Mouse (Mus musculus) gastrocnemius, postnatal 36 days (tissue): ENCODE results near the gene Gm10490. TPM values are rescaled to one million over a fixed set of nuclear protein-coding genes. Genes with fewer than 3 reads are reported as not detected.

ENCODE experiments used
- DNase-seq, 2 experiments: peaks; one replicate each; pipeline ENCODE4 v3.0.0; 2022
- intact Hi-C: fragments of 180-260 bp; cut with DNase I; formaldehyde crosslinking; loops from one replicate; pipeline ENCODE4 v1.15.1; 2025
- total RNA-seq, 2 experiments: library from RNA; stranded (reverse); gene quantifications; 2 replicates each; pipeline ENCODE4 v1.2.3; 2021

Gene Gm10490
- total RNA-seq, 2 experiments from 2014 or later = not detected

GRCm38 (mm10) chrX:7922032-7922431, 12.7 kb downstream of the Gm10490 start:
- intact Hi-C loops = no loop called here
- no peak for DNase-seq

- DNase-seq = no peak
- intact Hi-C loops = no loop called here
Measured at GRCm38 (mm10) chrX:7926266-7926665, 16.9 kb downstream of the Gm10490 start.

GRCm38 (mm10) chrX:7927116-7927515, 17.8 kb downstream of the Gm10490 start:
- intact Hi-C loops = no loop called here

DNA sequence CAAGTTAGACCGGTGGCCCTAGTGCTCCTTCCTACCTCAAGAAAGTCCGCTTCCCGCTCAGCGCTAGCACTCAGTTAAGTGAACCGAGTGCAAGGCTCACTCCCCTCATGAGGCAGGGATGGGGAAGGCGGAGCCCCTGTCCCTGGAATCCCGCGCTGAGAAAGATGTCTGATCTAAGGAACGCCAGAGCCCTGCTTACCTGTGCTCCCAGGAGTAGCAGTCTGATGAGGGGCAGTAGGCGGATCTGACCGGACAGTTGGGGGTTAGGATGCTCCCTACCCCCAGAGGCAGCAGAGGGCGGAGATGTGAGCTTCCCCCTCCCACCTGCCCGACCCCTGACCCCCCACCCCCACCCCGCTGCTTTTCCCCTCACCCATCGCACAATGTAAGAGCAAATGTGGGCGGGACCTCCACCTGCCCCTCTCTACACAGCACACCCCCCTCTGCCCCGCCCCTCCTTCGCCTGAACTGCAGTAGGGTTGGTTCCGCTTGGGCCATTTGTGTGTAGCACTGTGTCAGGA, 19.0 kb downstream of the Gm10490 start, which contains the start of gene Eras:
Gene Eras (minus strand): TSS at position 338 of the 521 bp plus-strand sequence.
- no peak for DNase-seq
- intact Hi-C loops = no loop called here

More at GRCm38 (mm10) chrX:7927116-7927515, 17.8 kb downstream of the Gm10490 start:
- DNase-seq = no peak

- DNase-seq = no peak
- intact Hi-C loops = no loop called here
Measured at GRCm38 (mm10) chrX:7936874-7937273, 27.5 kb downstream of the Gm10490 start.

DNA sequence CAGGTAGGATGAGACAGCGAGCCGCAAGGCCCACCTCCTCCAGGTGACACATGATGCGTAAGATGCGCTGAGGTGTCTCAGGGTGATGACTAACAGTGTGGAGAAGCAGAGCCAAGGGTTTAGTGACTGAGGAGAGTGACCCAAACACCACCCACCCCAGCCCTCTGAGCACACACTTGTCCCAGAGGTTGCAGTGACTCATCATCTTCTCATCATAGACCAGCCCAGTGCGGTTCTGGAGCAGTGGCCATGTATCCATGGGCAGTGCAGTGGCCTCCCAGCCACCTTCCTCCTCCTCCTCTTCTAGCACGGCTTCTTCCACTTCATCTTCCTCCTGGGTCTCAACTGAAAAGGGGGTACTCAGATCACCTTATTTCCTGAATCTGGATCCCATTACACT, 28.3 kb downstream of the Gm10490 start:
- intact Hi-C loops = no loop called here
- no peak for DNase-seq

GRCm38 (mm10) chrX:7945618-7946017, 36.3 kb downstream of the Gm10490 start:
- DNase-seq = no peak
- intact Hi-C loops = no loop called here

DNA sequence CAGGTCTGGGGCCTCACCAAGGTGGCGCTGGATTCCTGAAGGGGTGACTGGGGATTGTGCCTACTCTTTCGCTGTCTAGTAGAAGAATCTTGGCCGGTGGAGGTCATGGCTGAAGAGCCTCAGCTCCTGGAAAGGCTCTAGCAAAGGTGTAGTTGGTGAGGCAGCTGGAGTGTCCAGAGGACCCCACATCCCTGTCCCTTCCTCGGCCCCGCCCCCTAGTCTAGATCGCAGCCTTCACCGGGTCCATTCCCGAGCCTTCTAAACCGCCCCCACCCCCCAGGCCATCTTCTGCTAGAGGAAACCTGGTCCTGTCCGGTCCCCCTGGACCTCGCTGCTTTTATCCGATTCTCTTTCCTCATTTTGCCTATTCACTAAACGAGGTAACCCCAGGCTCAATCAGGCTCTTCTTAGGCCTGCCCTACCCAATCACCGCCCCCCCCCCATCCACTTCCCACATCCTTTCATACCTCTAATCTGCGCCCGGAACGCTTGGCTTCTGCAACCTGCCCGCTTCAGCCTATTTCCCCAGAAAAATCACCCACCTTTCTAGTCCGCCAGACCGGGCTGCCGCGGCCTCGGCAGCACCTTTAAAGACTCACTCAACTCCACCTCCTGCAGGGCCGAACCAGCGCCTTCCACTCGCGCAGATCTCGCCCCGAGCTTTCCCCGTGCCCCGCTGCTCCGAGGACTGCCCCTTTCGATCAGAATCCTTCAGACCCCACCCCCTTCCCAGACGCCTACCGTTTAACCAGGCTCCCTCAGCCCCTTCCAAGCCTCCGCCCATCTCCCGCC, 38.0 kb downstream of the Gm10490 start, which contains the start of gene Hdac6:
Gene Hdac6 (minus strand): TSS at position 782 of the 792 bp plus-strand sequence.
- no peak for DNase-seq
- intact Hi-C loops = no loop called here

GRCm38 (mm10) chrX:7947900-7948492, 38.7 kb downstream of the Gm10490 start:
- DNase-seq = peak; percentile 86 to 90
- intact Hi-C loops = no loop called here

GRCm38 (mm10) chrX:7950091-7950490, 40.7 kb downstream of the Gm10490 start:
- intact Hi-C loops = no loop called here
- no peak for DNase-seq

GRCm38 (mm10) chrX:7958868-7959267, 49.5 kb downstream of the Gm10490 start:
- DNase-seq = no peak
- intact Hi-C loops = no loop called here

Other genes starting within 250 kb of the Gm10490 start
- gene Plp2, start 238.2 kb upstream of the Gm10490 start, total RNA-seq = 10 to 100 TPM; 28.0 to 43.2 TPM
- 10 to 100 TPM; 18.8 to 20.6 TPM for gene Magix, start 228.3 kb upstream of the Gm10490 start, total RNA-seq
- 10 to 100 TPM; 11.2 to 12.9 TPM for gene Gpkow, start 212.4 kb upstream of the Gm10490 start, total RNA-seq
- gene Wdr45, start 195.2 kb upstream of the Gm10490 start, total RNA-seq = 10 to 100 TPM; 27.2 to 32.0 TPM
- not detected for gene Gm45208, start 187.3 kb upstream of the Gm10490 start, total RNA-seq
- gene Praf2, start 181.1 kb upstream of the Gm10490 start, total RNA-seq = 1 to 10 TPM; 3.8 to 4.9 TPM
- gene Ccdc120, start 158.6 kb upstream of the Gm10490 start, total RNA-seq = 1 to 10 TPM in 1 of 2 experiments, under 1 TPM in 1; 0.81 to 1.2 TPM
- 1 to 10 TPM; 8.0 to 8.1 TPM for gene Tfe3, start 147.0 kb upstream of the Gm10490 start, total RNA-seq
- 10 to 100 TPM; 17.3 to 19.2 TPM for gene Gripap1, start 119.8 kb upstream of the Gm10490 start, total RNA-seq
- gene Kcnd1, start 87.3 kb upstream of the Gm10490 start, total RNA-seq = under 1 TPM; 0.15 to 0.20 TPM
- 10 to 100 TPM; 14.6 to 16.6 TPM for gene Otud5, start 68.2 kb upstream of the Gm10490 start, total RNA-seq
- 1 to 10 TPM in 1 of 2 experiments, under 1 TPM in 1; 0.99 to 1.8 TPM for gene Pim2, start 31.3 kb upstream of the Gm10490 start, total RNA-seq
- 1 to 10 TPM; 8.4 to 8.8 TPM for gene Slc35a2, start 25.5 kb upstream of the Gm10490 start, total RNA-seq
- 10 to 100 TPM; 21.2 to 22.0 TPM for gene Pqbp1, start 10.3 kb upstream of the Gm10490 start, total RNA-seq
- 10 to 100 TPM; 35.3 to 39.1 TPM for gene Timm17b, start 10.2 kb upstream of the Gm10490 start, total RNA-seq
- not detected for gene Gm10491, start 1.7 kb upstream of the Gm10490 start, total RNA-seq
- gene Pcsk1n, start 10.3 kb downstream of the Gm10490 start, total RNA-seq = not detected
- not detected for gene Eras, start 19.1 kb downstream of the Gm10490 start, total RNA-seq
- 1 to 10 TPM; 4.3 to 4.9 TPM for gene Hdac6, start 38.3 kb downstream of the Gm10490 start, total RNA-seq
- not detected for gene Gata1, start 68.5 kb downstream of the Gm10490 start, total RNA-seq
- not detected for gene Glod5, start 109.0 kb downstream of the Gm10490 start, total RNA-seq
- 1 to 10 TPM; 3.9 to 5.7 TPM for gene Suv39h1, start 165.2 kb downstream of the Gm10490 start, total RNA-seq
- under 1 TPM; 0.39 to 0.64 TPM for gene Was, start 181.0 kb downstream of the Gm10490 start, total RNA-seq
- gene Wdr13, start 223.3 kb downstream of the Gm10490 start, total RNA-seq = 10 to 100 TPM; 12.3 TPM
- gene Rbm3, start 236.3 kb downstream of the Gm10490 start, total RNA-seq = 10 to 100 TPM; 56.4 to 78.2 TPM